Mouse (Mus musculus) heart, postnatal 0 days (tissue): Measurements from ENCODE around the gene Ppp2r2c. TPM values are rescaled to one million over a fixed set of nuclear protein-coding genes. Genes with fewer than 3 reads are reported as not detected.

ENCODE experiments used
- ATAC-seq: fragments of 200-750 bp; cut with Nextera tagmentation; 2 replicates; pipeline ENCODE4 v1.8.0; 2017; ENCODE audit warnings: low read depth, moderate number of reproducible peaks, moderate library complexity; ENCODE audit not compliant: insufficient read depth
- DNase-seq: peaks from one replicate; pipeline ENCODE4 v3.0.0-alpha.2; 2016; ENCODE audit warnings: low spot score
- H3K27ac ChIP-seq: fragments of 300-500 bp; sonication (generic); 2 replicates; pipeline ENCODE4 v1.5.1; 2014; ENCODE audit warnings: low read depth, mild to moderate bottlenecking
- H3K27me3 ChIP-seq: fragments of 300-500 bp; sonication (generic); 2 replicates; pipeline ENCODE4 v1.6.1; 2014; ENCODE audit warnings: low read length, mixed read lengths; ENCODE audit not compliant: control insufficient read depth, insufficient read depth
- H3K36me3 ChIP-seq: fragments of 300-500 bp; sonication (generic); replicated peaks from 2 replicates; pipeline ENCODE4 v1.6.1; 2014; ENCODE audit warnings: low read length, mixed read lengths; ENCODE audit not compliant: control insufficient read depth, insufficient read depth
- H3K4me1 ChIP-seq: fragments of 300-500 bp; sonication (generic); 2 replicates; pipeline ENCODE4 v1.6.1; 2014; ENCODE audit warnings: antibody characterized with exemption; ENCODE audit not compliant: control insufficient read depth, insufficient read depth
- H3K4me2 ChIP-seq: fragments of 300-500 bp; sonication (generic); 2 replicates; pipeline ENCODE4 v1.6.1; 2014; ENCODE audit warnings: low read depth, mild to moderate bottlenecking, low read length, moderate library complexity
- H3K4me3 ChIP-seq: fragments of 300-500 bp; sonication (generic); 2 replicates; pipeline ENCODE4 v1.5.1; 2014; ENCODE audit warnings: low read depth, low read length
- H3K9ac ChIP-seq: fragments of 300-500 bp; sonication (generic); replicated peaks from 2 replicates; pipeline ENCODE4 v1.6.1; 2014; ENCODE audit warnings: low read depth, low read length, mixed read lengths
- H3K9me3 ChIP-seq: fragments of 300-500 bp; sonication (generic); replicated peaks from 2 replicates; pipeline ENCODE4 v1.6.1; 2016; ENCODE audit warnings: low read length; ENCODE audit not compliant: control insufficient read depth
- CTCF ChIP-seq: IDR thresholded peaks from 2 replicates; pipeline ENCODE4 v1.5.1; 2016; ENCODE audit warnings: antibody characterized with exemption, control low read depth, low read depth
- EP300 ChIP-seq: IDR thresholded peaks from 2 replicates; pipeline ENCODE4 v1.6.1; 2016; ENCODE audit warnings: antibody characterized with exemption, low read depth
- WGBS: fragments of 180-500 bp; shearing (Covaris S2); extraction: QIAGEN DNeasy Blood & Tissue Kit; methylation state at CpG from one replicate; pipeline ENCODE4 v1.1.7; 2014; 5-methylcytosine and 5-hydroxymethylcytosine counted together
- polyA plus RNA-seq: library from polyadenylated mRNA; unstranded; fragments of >200 nt; fragmentation: Nextera tagmentation; extraction: Ambion mirVana; gene quantifications from 2 replicates; pipeline ENCODE4 v1.2.1, GENCODE M21; 2015
- total RNA-seq: library from RNA; depleted of rRNA; stranded (reverse); fragments of >200 nt; gene quantifications from 2 replicates; pipeline ENCODE4 v1.2.3, GENCODE M21; 2014; ENCODE audit warnings: low replicate concordance

Ppp2r2c gene
- total and polyA plus RNA-seq, 2 experiments from 2014 or later = not detected

GRCm38 (mm10) chr5:36988124-36988780, 119.9 kb downstream of the Ppp2r2c start:
- TF ChIP-seq CTCF (no peak), EP300 (no peak)
- H3K9ac ChIP-seq = peak overlapping the region; percentile 73
- WGBS = 13% methylated on average over 24 of the region's 24 CpGs
- peaks cover 6% of the 10 kb centered on the region for H3K4me1 ChIP-seq
- H3K27ac ChIP-seq = peak overlapping the region; percentile 59; the same call in 1 of the 2 replicates
- H3K36me3 ChIP-seq = no peaks in the 10 kb centered on the region
- peak overlapping the region; percentile 88 for H3K4me2 ChIP-seq
- DNase-seq (no peak), ATAC-seq (peak; percentile 26)
- H3K27me3 ChIP-seq = no peaks in the 10 kb centered on the region
- H3K4me3 ChIP-seq = peak overlapping the region; percentile 80
- no peaks in the 10 kb centered on the region for H3K9me3 ChIP-seq

- WGBS = under 1% methylated on average over 56 of the region's 60 CpGs
- TF ChIP-seq CTCF = no peak
- TF ChIP-seq EP300 = no peak
- peak within 1 kb of the TSS; percentile 59; the same call in 1 of the 2 replicates for H3K27ac ChIP-seq
- peak within 1 kb of the TSS; percentile 73 for H3K9ac ChIP-seq
- peak within 1 kb of the TSS; percentile 88 for H3K4me2 ChIP-seq
- H3K36me3 ChIP-seq = no peaks in the 10 kb centered on the region
- H3K9me3 ChIP-seq = no peaks in the 10 kb centered on the region
- H3K4me1 ChIP-seq = peaks cover 6% of the 10 kb centered on the region
- H3K27me3 ChIP-seq = no peaks in the 10 kb centered on the region
- DNase-seq = peak; percentile 97
- peak; percentile 99 for ATAC-seq
- H3K4me3 ChIP-seq = peak within 1 kb of the TSS; percentile 80
Measured at GRCm38 (mm10) chr5:36988781-36989624, 120.7 kb downstream of the Ppp2r2c start, which contains the start of gene Wfs1. Gene Wfs1 (minus strand): TSS chr5:36989205.

- H3K4me1 ChIP-seq = peaks cover 6% of the 10 kb centered on the region
- no peak for ATAC-seq
- H3K36me3 ChIP-seq = no peaks in the 10 kb centered on the region
- H3K4me3 ChIP-seq = peak overlapping the region; percentile 80; the same call in 1 of the 2 replicates
- no peak for DNase-seq
- H3K4me2 ChIP-seq = peak overlapping the region; percentile 88
- H3K9me3 ChIP-seq = no peaks in the 10 kb centered on the region
- H3K9ac ChIP-seq = no peak overlapping the region
- H3K27me3 ChIP-seq = no peaks in the 10 kb centered on the region
- TF ChIP-seq EP300 = no peak
- TF ChIP-seq CTCF = no peak
- 2% methylated on average over 3 of the region's 3 CpGs for WGBS
- H3K27ac ChIP-seq = no peak overlapping the region
Measured at GRCm38 (mm10) chr5:36989625-36989977, 121.3 kb downstream of the Ppp2r2c start.

GRCm38 (mm10) chr5:36990196-36990595, 121.9 kb downstream of the Ppp2r2c start:
- H3K27ac ChIP-seq = no peak overlapping the region
- ATAC-seq (no peak), DNase-seq (no peak)
- H3K9ac ChIP-seq = no peak overlapping the region
- peaks cover 6% of the 10 kb centered on the region for H3K4me1 ChIP-seq
- H3K4me2 ChIP-seq = no peak overlapping the region
- H3K36me3 ChIP-seq = no peaks in the 10 kb centered on the region
- H3K27me3 ChIP-seq = no peaks in the 10 kb centered on the region
- 66% methylated on average over 3 of the region's 3 CpGs for WGBS
- H3K9me3 ChIP-seq = no peaks in the 10 kb centered on the region
- TF ChIP-seq CTCF (no peak), EP300 (no peak)
- H3K4me3 ChIP-seq = no peak overlapping the region

- Histone ChIP-seq H3K9me3 (no peaks in the 10 kb centered on the region), H3K27ac (no peak overlapping the region), H3K4me1 (peaks cover 4% of the 10 kb centered on the region), H3K9ac (no peak overlapping the region), H3K4me2 (no peak overlapping the region), H3K27me3 (no peaks in the 10 kb centered on the region), H3K4me3 (no peak overlapping the region), H3K36me3 (no peaks in the 10 kb centered on the region)
- 71% methylated on average over 3 of the region's 3 CpGs for WGBS
- DNase-seq (no peak), ATAC-seq (no peak)
- TF ChIP-seq CTCF (no peak), EP300 (no peak)
Measured at GRCm38 (mm10) chr5:36990631-36991350, 122.5 kb downstream of the Ppp2r2c start.
